Mouse (Mus musculus) limb, embryonic 11.5 days (tissue): ENCODE results near the gene Ccnd2. TPM values are rescaled to one million over a fixed set of nuclear protein-coding genes. Genes with fewer than 3 reads are reported as not detected.
A peak's percentile ranks its signal among the peaks of the same experiment; 100 is the strongest.

ENCODE experiments used
- ATAC-seq: fragments of 200-750 bp; cut with Nextera tagmentation; 2 replicates; pipeline ENCODE4 v1.8.0; 2017; ENCODE audit warnings: low read depth; ENCODE audit not compliant: insufficient number of reproducible peaks, low FRiP score, low TSS enrichment
- DNase-seq: peaks from one replicate; pipeline ENCODE4 v3.0.0-alpha.2; 2015; ENCODE audit warnings: low spot score
- H3K27ac ChIP-seq: fragments of 300-500 bp; sonication (generic); replicated peaks from 2 replicates; pipeline ENCODE4 v1.5.1; 2014; ENCODE audit warnings: low read depth, mild to moderate bottlenecking, low read length
- H3K27me3 ChIP-seq: fragments of 300-500 bp; sonication (generic); 2 replicates; pipeline ENCODE4 v1.6.1; 2014; ENCODE audit warnings: mild to moderate bottlenecking, low read length, mixed read lengths; ENCODE audit not compliant: control insufficient read depth, insufficient read depth
- H3K36me3 ChIP-seq: fragments of 300-500 bp; sonication (generic); 2 replicates; pipeline ENCODE4 v1.6.1; 2014; ENCODE audit warnings: mild to moderate bottlenecking, low read length, moderate library complexity, mixed read lengths; ENCODE audit not compliant: control insufficient read depth, insufficient read depth
- H3K4me1 ChIP-seq: fragments of 300-500 bp; sonication (generic); 2 replicates; pipeline ENCODE4 v1.6.1; 2014; ENCODE audit warnings: low read length, mixed read lengths; ENCODE audit not compliant: control insufficient read depth, insufficient read depth
- H3K4me2 ChIP-seq: fragments of 300-500 bp; sonication (generic); 2 replicates; pipeline ENCODE4 v1.6.1; 2014; ENCODE audit warnings: low read depth, mild to moderate bottlenecking, moderate library complexity; ENCODE audit not compliant: severe bottlenecking
- H3K4me3 ChIP-seq: fragments of 300-500 bp; sonication (generic); 2 replicates; pipeline ENCODE4 v1.5.1; 2014; ENCODE audit warnings: low read depth, low read length
- H3K9ac ChIP-seq: fragments of 300-500 bp; sonication (generic); 2 replicates; pipeline ENCODE4 v1.6.1; 2014; ENCODE audit warnings: mild to moderate bottlenecking, low read length
- H3K9me3 ChIP-seq: fragments of 300-500 bp; sonication (generic); 2 replicates; pipeline ENCODE4 v1.6.1; 2016; ENCODE audit warnings: low read length; ENCODE audit not compliant: control insufficient read depth
- WGBS: fragments of 180-500 bp; shearing (Covaris S2); extraction: QIAGEN DNeasy Blood & Tissue Kit; methylation state at CpG from one replicate; pipeline ENCODE4 v1.1.7; 2014; 5-methylcytosine and 5-hydroxymethylcytosine counted together
- polyA plus RNA-seq: library from polyadenylated mRNA; unstranded; fragments of >200 nt; fragmentation: Nextera tagmentation; extraction: Ambion mirVana; gene quantifications from 2 replicates; pipeline ENCODE4 v1.2.1, GENCODE M21; 2014

Gene Ccnd2
- polyA plus RNA-seq, 1 experiment from 2014 or later, result 1,097 TPM

- H3K9ac ChIP-seq, result no peak overlapping the region
- DNase-seq (no peak), ATAC-seq (no peak)
- H3K27ac ChIP-seq, result no peak overlapping the region
- no peaks in the 10 kb centered on the region for H3K27me3 ChIP-seq
- no peaks in the 10 kb centered on the region for H3K4me1 ChIP-seq
- no peak overlapping the region for H3K4me2 ChIP-seq
- H3K9me3 ChIP-seq, result no peaks in the 10 kb centered on the region
- no peaks in the 10 kb centered on the region for H3K36me3 ChIP-seq
- H3K4me3 ChIP-seq, result no peak overlapping the region
Measured at GRCm38 (mm10) chr6:127107413-127107812, 44.6 kb downstream of the Ccnd2 start.

GRCm38 (mm10) chr6:127106726-127107125 lies 45.3 kb downstream of the Ccnd2 start:
- no peaks in the 10 kb centered on the region for H3K36me3 ChIP-seq
- ATAC-seq, result no peak
- DNase-seq, result no peak
- H3K4me3 ChIP-seq, result no peak overlapping the region
- H3K4me2 ChIP-seq, result no peak overlapping the region
- no peaks in the 10 kb centered on the region for H3K27me3 ChIP-seq
- no peaks in the 10 kb centered on the region for H3K9me3 ChIP-seq
- no peak overlapping the region for H3K27ac ChIP-seq
- H3K9ac ChIP-seq, result no peak overlapping the region
- WGBS, result 58% methylated on average over 5 of the region's 5 CpGs
- H3K4me1 ChIP-seq, result no peaks in the 10 kb centered on the region

- no peak for ATAC-seq
- Histone ChIP-seq H3K9ac (no peak overlapping the region), H3K27ac (no peak overlapping the region), H3K36me3 (no peaks in the 10 kb centered on the region), H3K4me3 (no peak overlapping the region), H3K27me3 (no peaks in the 10 kb centered on the region), H3K4me2 (no peak overlapping the region), H3K9me3 (no peaks in the 10 kb centered on the region), H3K4me1 (no peaks in the 10 kb centered on the region)
- 91% methylated on average over 5 of the region's 5 CpGs for WGBS
- no peak for DNase-seq
Measured at GRCm38 (mm10) chr6:127106189-127106588, 45.8 kb downstream of the Ccnd2 start.

- Histone ChIP-seq H3K4me3 (no peak overlapping the region), H3K27ac (no peak overlapping the region), H3K9me3 (no peaks in the 10 kb centered on the region), H3K4me2 (no peak overlapping the region), H3K36me3 (no peaks in the 10 kb centered on the region), H3K4me1 (no peaks in the 10 kb centered on the region), H3K27me3 (no peaks in the 10 kb centered on the region), H3K9ac (no peak overlapping the region)
- no peak for ATAC-seq
- peak; percentile 80 for DNase-seq
- WGBS, result 61% methylated on average over 6 of the region's 6 CpGs
Measured at GRCm38 (mm10) chr6:127105107-127105506, 46.9 kb downstream of the Ccnd2 start.

GRCm38 (mm10) chr6:127104396-127105029 lies 47.5 kb downstream of the Ccnd2 start:
- H3K4me2 ChIP-seq, result no peak overlapping the region
- no peaks in the 10 kb centered on the region for H3K4me1 ChIP-seq
- no peak for ATAC-seq

GRCm38 (mm10) chr6:127103506-127104275 lies 48.3 kb downstream of the Ccnd2 start:
- no peak overlapping the region for H3K27ac ChIP-seq

More at GRCm38 (mm10) chr6:127104396-127105029, 47.5 kb downstream of the Ccnd2 start:
- Histone ChIP-seq H3K9me3 (no peaks in the 10 kb centered on the region), H3K27me3 (no peaks in the 10 kb centered on the region), H3K4me3 (no peak overlapping the region), H3K36me3 (no peaks in the 10 kb centered on the region), H3K27ac (no peak overlapping the region), H3K9ac (no peak overlapping the region)
- 81% methylated on average over 7 of the region's 7 CpGs for WGBS
- no peak for DNase-seq

GRCm38 (mm10) chr6:127094565-127094964 lies 57.4 kb downstream of the Ccnd2 start:
- Histone ChIP-seq H3K4me1 (no peaks in the 10 kb centered on the region), H3K4me3 (no peak overlapping the region), H3K4me2 (no peak overlapping the region), H3K9ac (no peak overlapping the region), H3K9me3 (no peaks in the 10 kb centered on the region), H3K36me3 (no peaks in the 10 kb centered on the region), H3K27ac (no peak overlapping the region), H3K27me3 (no peaks in the 10 kb centered on the region)
- ATAC-seq, result no peak
- DNase-seq, result no peak
- WGBS, result 71% methylated on average over 7 of the region's 7 CpGs

More at GRCm38 (mm10) chr6:127103506-127104275, 48.3 kb downstream of the Ccnd2 start:
- Histone ChIP-seq H3K4me2 (no peak overlapping the region), H3K36me3 (no peaks in the 10 kb centered on the region), H3K4me3 (no peak overlapping the region), H3K9ac (no peak overlapping the region), H3K4me1 (no peaks in the 10 kb centered on the region), H3K27me3 (no peaks in the 10 kb centered on the region), H3K9me3 (no peaks in the 10 kb centered on the region)
- WGBS, result 94% methylated on average over 6 of the region's 6 CpGs
- no peak for DNase-seq
- no peak for ATAC-seq

- Histone ChIP-seq H3K4me1 (no peaks in the 10 kb centered on the region), H3K36me3 (no peaks in the 10 kb centered on the region; the same call in 1 of the 2 replicates), H3K27ac (no peak overlapping the region), H3K4me2 (no peak overlapping the region), H3K4me3 (no peak overlapping the region), H3K27me3 (no peaks in the 10 kb centered on the region), H3K9ac (no peak overlapping the region), H3K9me3 (no peaks in the 10 kb centered on the region)
- ATAC-seq, result no peak
- DNase-seq, result no peak
- WGBS, result 74% methylated on average over 4 of the region's 4 CpGs
Measured at GRCm38 (mm10) chr6:127086739-127087138, 65.3 kb downstream of the Ccnd2 start.
